Mouse (Mus musculus): ENCODE data around the gene Ube2m. TPM values are rescaled to one million over a fixed set of nuclear protein-coding genes. Genes with fewer than 3 reads are reported as not detected.

Ube2m gene
- total and polyA plus RNA-seq, 3 experiments: 134 to 272 (median 244) TPM

GRCm38 (mm10) chr7:13032541-13032940 lies 5.5 kb downstream of the Ube2m start:
- TF ChIP-seq JUN (IDR thresholded peaks at IDR 0.05; ENCODE audit: insufficient read depth, low read depth, low read length): no peak
- TF ChIP-seq IRF4 (IDR thresholded peaks at IDR 0.05; ENCODE audit: low read depth, low read length): no peak
- in situ Hi-C loops (cut with MboI; ENCODE audit: low pct_ligation_motif_present, low pct_unique_long_range_greater_than_20kb, low sequenced_read_pairs) (no loop called here), dilution Hi-C loops (cut with MboI; ENCODE audit: extremely low pct_ligation_motif_present, extremely low pct_unique_long_range_greater_than_20kb, low sequenced_read_pairs) (no loop called here)
- no peak for DNase-seq (ENCODE audit: extremely low read depth)
- no peak overlapping the region for H3K4me2 ChIP-seq (ENCODE audit: insufficient read depth, low read depth, poor library complexity, severe bottlenecking)
- peaks cover 20 to 66% of the 10 kb centered on the region in 2 experiments for H3K4me1 ChIP-seq (ENCODE audit: control insufficient read depth in 1 of 2, insufficient read depth in 2 of 2)
- no peaks in the 10 kb centered on the region for H3K27me3 ChIP-seq (replicated peaks)
- H3K4me3 ChIP-seq (replicated peaks in 1 of 3; ENCODE audit: low read depth in 2 of 3, low read length in 2 of 3, poor library complexity in 1 of 3): no peak overlapping the region
- H3K79me2 ChIP-seq (replicated peaks; ENCODE audit: control insufficient read depth, extremely low read depth, insufficient read depth, poor library complexity, severe bottlenecking): peaks cover 24% of the 10 kb centered on the region
- H3K27ac ChIP-seq (ENCODE audit: insufficient read depth, low read depth): no peak overlapping the region
- H3K9ac ChIP-seq (ENCODE audit: insufficient read depth, low read depth): no peak overlapping the region
- H3K9me3 ChIP-seq (replicated peaks; ENCODE audit: low read length): no peaks in the 10 kb centered on the region
- peaks cover 69 to 79% of the 10 kb centered on the region in 2 experiments for H3K36me3 ChIP-seq (replicated peaks in 1 of 2; ENCODE audit: control insufficient read depth in 1 of 2, insufficient read depth in 1 of 2, low read length in 1 of 2)

- dilution Hi-C loops (cut with MboI; ENCODE audit: extremely low pct_ligation_motif_present, extremely low pct_unique_long_range_greater_than_20kb, low sequenced_read_pairs) (no loop called here), in situ Hi-C loops (cut with MboI; ENCODE audit: low pct_ligation_motif_present, low pct_unique_long_range_greater_than_20kb, low sequenced_read_pairs) (no loop called here)
- Histone ChIP-seq H3K9me3 (replicated peaks; ENCODE audit: low read length) (no peaks in the 10 kb centered on the region), H3K79me2 (replicated peaks; ENCODE audit: control insufficient read depth, extremely low read depth, insufficient read depth, poor library complexity, severe bottlenecking) (peaks cover 23% of the 10 kb centered on the region), H3K4me1 (ENCODE audit: control insufficient read depth in 1 of 2, insufficient read depth in 2 of 2) (peaks cover 20 to 71% of the 10 kb centered on the region in 2 experiments), H3K9ac (ENCODE audit: insufficient read depth, low read depth) (no peak overlapping the region), H3K27me3 (replicated peaks) (no peaks in the 10 kb centered on the region), H3K36me3 (replicated peaks in 1 of 2; ENCODE audit: control insufficient read depth in 1 of 2, insufficient read depth in 1 of 2, low read length in 1 of 2) (peaks cover 74 to 85% of the 10 kb centered on the region in 2 experiments), H3K4me2 (ENCODE audit: insufficient read depth, low read depth, poor library complexity, severe bottlenecking) (no peak overlapping the region), H3K27ac (ENCODE audit: insufficient read depth, low read depth) (no peak overlapping the region), H3K4me3 (replicated peaks in 1 of 3; ENCODE audit: low read depth in 2 of 3, low read length in 2 of 3, poor library complexity in 1 of 3) (no peak overlapping the region)
- TF ChIP-seq POLR2A (IDR thresholded peaks at IDR 0.05; ENCODE audit: low read depth, low read length) (peak; percentile 45; the same call in 1 of the 2 replicates), USF2 (conservative IDR thresholded peaks at IDR 0.05; ENCODE audit: low read depth, low read length) (no peak)
- DNase-seq (ENCODE audit: extremely low read depth): no peak
Observed at GRCm38 (mm10) chr7:13031983-13032382, 6.1 kb downstream of the Ube2m start.

GRCm38 (mm10) chr7:13031069-13031468 lies 7.0 kb downstream of the Ube2m start:
- no peak overlapping the region for H3K4me3 ChIP-seq (replicated peaks in 1 of 3; ENCODE audit: low read depth in 2 of 3, low read length in 2 of 3, poor library complexity in 1 of 3)
- in situ Hi-C loops (cut with MboI; ENCODE audit: low pct_ligation_motif_present, low pct_unique_long_range_greater_than_20kb, low sequenced_read_pairs) (no loop called here), dilution Hi-C loops (cut with MboI; ENCODE audit: extremely low pct_ligation_motif_present, extremely low pct_unique_long_range_greater_than_20kb, low sequenced_read_pairs) (no loop called here)
- H3K79me2 ChIP-seq (replicated peaks; ENCODE audit: control insufficient read depth, extremely low read depth, insufficient read depth, poor library complexity, severe bottlenecking): peaks cover 23% of the 10 kb centered on the region
- DNase-seq (ENCODE audit: extremely low read depth): no peak
- H3K27me3 ChIP-seq (replicated peaks): no peaks in the 10 kb centered on the region
- H3K36me3 ChIP-seq (replicated peaks in 1 of 2; ENCODE audit: control insufficient read depth in 1 of 2, insufficient read depth in 1 of 2, low read length in 1 of 2): peaks cover 78 to 89% of the 10 kb centered on the region in 2 experiments
- no peak overlapping the region for H3K4me2 ChIP-seq (ENCODE audit: insufficient read depth, low read depth, poor library complexity, severe bottlenecking)
- TF ChIP-seq MXI1 (IDR thresholded peaks at IDR 0.05; ENCODE audit: low read depth, low read length): no peak
- TF ChIP-seq CTCF (conservative IDR thresholded peaks at IDR 0.05 in 1 of 2, IDR thresholded peaks at IDR 0.05 in 1 of 2; ENCODE audit: low read depth in 2 of 2, low read length in 2 of 2): peak in 1 of 2 experiments; percentile 58; a peak in 2 of 4 replicates
- TF ChIP-seq SMC3 (IDR thresholded peaks at IDR 0.05; ENCODE audit: low read depth, low read length): peak; percentile 17; the same call in 1 of the 2 replicates
- TF ChIP-seq CHD1 (IDR thresholded peaks at IDR 0.05; ENCODE audit: low read depth, low read length): no peak
- no peak for TF ChIP-seq E2F4 (IDR thresholded peaks at IDR 0.05; ENCODE audit: insufficient replicate concordance, low read depth, low read length)
- peak; percentile 30 for TF ChIP-seq RAD21 (IDR thresholded peaks at IDR 0.05; ENCODE audit: low read depth, low read length)
- TF ChIP-seq USF2 (conservative IDR thresholded peaks at IDR 0.05; ENCODE audit: low read depth, low read length): no peak
- H3K27ac ChIP-seq (ENCODE audit: insufficient read depth, low read depth): no peak overlapping the region
- H3K9me3 ChIP-seq (replicated peaks; ENCODE audit: low read length): no peaks in the 10 kb centered on the region
- no peak overlapping the region for H3K9ac ChIP-seq (ENCODE audit: insufficient read depth, low read depth)
- peaks cover 22 to 73% of the 10 kb centered on the region in 2 experiments for H3K4me1 ChIP-seq (ENCODE audit: control insufficient read depth in 1 of 2, insufficient read depth in 2 of 2)

All from CH12.LX (cell line).